Mouse (Mus musculus) bone marrow, adult 2 months (tissue): ENCODE results near the gene Nell2.

ENCODE experiments used
- CTCF ChIP-seq: fragments of 200-500 bp; IDR thresholded peaks from 2 replicates; pipeline ENCODE4 v1.5.1; 2011; ENCODE audit warnings: low read length, control low read depth; ENCODE audit not compliant: control insufficient read depth, insufficient read depth
- POLR2A ChIP-seq: fragments of 200-500 bp; IDR thresholded peaks from 2 replicates; pipeline ENCODE4 v1.6.1; 2011; ENCODE audit warnings: low read depth, mild to moderate bottlenecking, control low read depth, low read length, borderline replicate concordance; ENCODE audit not compliant: control insufficient read depth

DNA sequence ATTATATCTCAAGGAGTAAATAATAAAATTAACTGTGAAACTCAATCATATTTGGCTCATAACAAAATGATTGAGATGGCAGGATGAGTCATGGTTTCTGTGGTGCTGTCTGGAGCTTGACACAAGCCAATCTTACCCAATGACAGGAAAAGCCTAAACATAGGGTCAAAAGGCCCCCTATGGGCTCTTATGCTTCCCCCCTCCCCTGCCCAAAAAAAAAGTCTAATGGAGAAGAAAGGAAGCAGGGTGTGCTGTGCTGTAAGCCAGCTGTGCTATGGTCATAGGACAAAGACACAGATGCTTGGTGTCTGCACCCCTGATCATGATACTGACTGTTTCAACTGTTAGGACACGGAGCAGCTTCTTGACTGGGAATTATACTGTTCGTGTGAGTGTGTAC, 205.6 kb downstream of the Nell2 start:
- no peak for TF ChIP-seq CTCF
- no peak for TF ChIP-seq POLR2A
